Mouse (Mus musculus) liver, embryonic 12.5 days (tissue): ENCODE measurements at regions not wholly inside any gene's neighbourhood (a gene's known extent, or its start where the extent isn't known, plus 50 kb on each side); places are given as distances from the start of the nearest gene placed in this dataset.

Source experiments
- ATAC-seq: fragments of 200-750 bp; cut with Nextera tagmentation; 2 replicates; pipeline ENCODE4 v1.8.0; 2017; ENCODE audit warnings: moderate number of reproducible peaks, mild to moderate bottlenecking, moderate library complexity
- H3K27ac ChIP-seq: fragments of 300-500 bp; sonication (generic); 2 replicates; pipeline ENCODE4 v1.5.1; 2016; ENCODE audit warnings: mild to moderate bottlenecking
- H3K27me3 ChIP-seq: fragments of 300-500 bp; sonication (generic); replicated peaks from 2 replicates; pipeline ENCODE4 v1.6.1; 2016; ENCODE audit warnings: mild to moderate bottlenecking, moderate library complexity
- H3K36me3 ChIP-seq: fragments of 300-500 bp; sonication (generic); 2 replicates; pipeline ENCODE4 v1.6.1; 2016; ENCODE audit warnings: mild to moderate bottlenecking, moderate library complexity
- H3K4me1 ChIP-seq: fragments of 300-500 bp; sonication (generic); 2 replicates; pipeline ENCODE4 v1.6.1; 2016
- H3K4me2 ChIP-seq: fragments of 300-500 bp; sonication (generic); 2 replicates; pipeline ENCODE4 v1.6.1; 2016; ENCODE audit warnings: mild to moderate bottlenecking, moderate library complexity
- H3K4me3 ChIP-seq: fragments of 300-500 bp; sonication (generic); 2 replicates; pipeline ENCODE4 v1.5.1; 2016; ENCODE audit warnings: mild to moderate bottlenecking, moderate library complexity
- H3K9ac ChIP-seq: fragments of 300-500 bp; sonication (generic); 2 replicates; pipeline ENCODE4 v1.6.1; 2016; ENCODE audit warnings: mild to moderate bottlenecking, moderate library complexity
- H3K9me3 ChIP-seq: fragments of 300-500 bp; sonication (generic); replicated peaks from 2 replicates; pipeline ENCODE4 v1.6.1; 2016; ENCODE audit warnings: mild to moderate bottlenecking, moderate library complexity
- WGBS: fragments of 180-500 bp; shearing (Covaris S2); methylation state at CpG from one replicate; pipeline ENCODE4 v1.1.7; 2016; ENCODE audit not compliant: insufficient replicate concordance; 5-methylcytosine and 5-hydroxymethylcytosine counted together

DNA sequence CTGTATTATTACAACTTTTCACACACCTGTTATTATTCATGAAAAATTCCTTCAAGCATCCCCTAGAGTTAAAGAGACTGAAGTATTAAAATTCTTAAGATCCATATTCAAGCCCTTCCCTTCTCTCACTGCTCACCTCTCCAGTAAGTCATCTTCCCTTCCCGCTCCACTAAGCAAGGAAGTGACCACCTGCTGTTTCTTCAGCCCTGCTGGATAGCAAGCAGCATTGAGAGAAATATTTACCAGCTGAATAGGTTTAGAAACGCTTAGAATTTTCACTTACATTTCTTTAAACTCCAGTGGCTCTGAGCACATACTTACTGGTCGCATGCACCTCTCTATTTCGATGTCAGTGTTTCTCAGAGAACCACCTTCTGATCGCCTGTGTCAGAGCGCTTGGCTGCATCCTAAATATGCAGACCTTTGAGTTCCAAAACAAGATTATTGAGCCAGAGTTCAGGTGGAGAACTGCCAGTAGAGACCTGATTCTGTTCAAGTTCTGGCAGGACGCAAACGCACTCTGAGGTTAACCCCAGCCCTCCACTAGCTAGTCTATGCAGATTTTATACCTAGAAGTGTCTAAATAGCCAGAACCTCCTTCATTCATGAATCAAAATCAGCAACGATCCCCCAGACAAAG is 314.9 kb downstream of the Mllt3 start:
- no peak for ATAC-seq
- Histone ChIP-seq H3K9ac (no peak overlapping the region), H3K4me3 (no peak overlapping the region), H3K9me3 (no peaks in the 10 kb centered on the region), H3K27me3 (no peaks in the 10 kb centered on the region), H3K4me2 (no peak overlapping the region), H3K4me1 (no peaks in the 10 kb centered on the region), H3K27ac (no peak overlapping the region), H3K36me3 (no peaks in the 10 kb centered on the region)
- WGBS, result 60% methylated on average over 9 of the region's 9 CpGs

GRCm38 (mm10) chr4:87715212-87715933 is 317.8 kb downstream of the Mllt3 start:
- Histone ChIP-seq H3K9me3 (no peaks in the 10 kb centered on the region), H3K4me1 (no peaks in the 10 kb centered on the region), H3K27ac (no peak overlapping the region), H3K27me3 (no peaks in the 10 kb centered on the region), H3K4me2 (no peak overlapping the region), H3K9ac (no peak overlapping the region), H3K36me3 (no peaks in the 10 kb centered on the region), H3K4me3 (no peak overlapping the region)
- 63% methylated on average over 11 of the region's 11 CpGs for WGBS
- no peak for ATAC-seq

- Histone ChIP-seq H3K9ac (no peak overlapping the region), H3K27me3 (no peaks in the 10 kb centered on the region), H3K27ac (no peak overlapping the region), H3K4me1 (no peaks in the 10 kb centered on the region), H3K9me3 (no peaks in the 10 kb centered on the region), H3K36me3 (no peaks in the 10 kb centered on the region), H3K4me2 (no peak overlapping the region), H3K4me3 (no peak overlapping the region)
- WGBS, result 44% methylated on average over 2 of the region's 2 CpGs
- no peak for ATAC-seq
Measured at GRCm38 (mm10) chr4:87712691-87713090, 320.5 kb downstream of the Mllt3 start.

- Histone ChIP-seq H3K9me3 (no peaks in the 10 kb centered on the region), H3K27ac (no peak overlapping the region), H3K27me3 (no peaks in the 10 kb centered on the region), H3K9ac (no peak overlapping the region), H3K36me3 (no peaks in the 10 kb centered on the region), H3K4me3 (no peak overlapping the region), H3K4me2 (no peak overlapping the region), H3K4me1 (no peaks in the 10 kb centered on the region)
- no peak for ATAC-seq
- WGBS, result 83% methylated on average over 3 of the region's 3 CpGs
Measured at GRCm38 (mm10) chr4:87712286-87712685, 320.9 kb downstream of the Mllt3 start.

DNA sequence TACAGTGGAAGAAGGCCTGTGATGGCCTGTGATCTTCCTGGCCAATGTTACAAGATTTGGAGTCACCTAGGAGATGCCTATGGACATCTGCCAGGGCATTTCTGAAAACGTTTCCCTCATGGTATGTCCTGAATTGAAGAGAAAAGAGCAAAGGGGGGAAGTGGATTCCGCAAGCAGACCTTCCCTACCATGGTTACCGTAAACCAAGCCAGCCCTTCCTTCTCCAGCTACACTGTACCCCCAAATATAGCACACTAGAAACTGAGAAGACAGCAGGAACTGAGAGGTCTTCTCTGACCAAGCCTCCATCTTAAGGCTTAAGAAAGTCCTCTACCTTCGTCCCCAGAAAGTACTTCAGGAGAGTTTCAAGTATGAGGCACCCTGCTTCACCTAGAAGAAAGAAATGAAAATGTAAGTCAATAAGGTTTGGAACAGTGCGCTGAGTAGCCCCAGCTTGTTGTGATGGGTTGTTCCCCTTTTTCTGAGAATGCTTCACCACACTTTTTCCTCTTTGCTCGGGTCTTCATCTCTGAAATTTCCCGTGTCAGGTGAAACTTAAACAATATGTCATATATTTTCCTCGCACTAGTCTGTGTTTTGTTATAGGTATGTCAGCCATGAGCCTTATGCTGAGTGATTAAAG is 321.9 kb downstream of the Mllt3 start:
- ATAC-seq, result no peak
- Histone ChIP-seq H3K27ac (no peak overlapping the region), H3K9me3 (no peaks in the 10 kb centered on the region), H3K9ac (no peak overlapping the region), H3K4me3 (no peak overlapping the region), H3K27me3 (no peaks in the 10 kb centered on the region), H3K4me2 (no peak overlapping the region), H3K4me1 (no peaks in the 10 kb centered on the region), H3K36me3 (no peaks in the 10 kb centered on the region)
- WGBS, result 60% methylated on average over 8 of the region's 8 CpGs

GRCm38 (mm10) chr4:87708981-87709645 is 324.1 kb downstream of the Mllt3 start:
- 14% methylated on average over 5 of the region's 5 CpGs for WGBS

DNA sequence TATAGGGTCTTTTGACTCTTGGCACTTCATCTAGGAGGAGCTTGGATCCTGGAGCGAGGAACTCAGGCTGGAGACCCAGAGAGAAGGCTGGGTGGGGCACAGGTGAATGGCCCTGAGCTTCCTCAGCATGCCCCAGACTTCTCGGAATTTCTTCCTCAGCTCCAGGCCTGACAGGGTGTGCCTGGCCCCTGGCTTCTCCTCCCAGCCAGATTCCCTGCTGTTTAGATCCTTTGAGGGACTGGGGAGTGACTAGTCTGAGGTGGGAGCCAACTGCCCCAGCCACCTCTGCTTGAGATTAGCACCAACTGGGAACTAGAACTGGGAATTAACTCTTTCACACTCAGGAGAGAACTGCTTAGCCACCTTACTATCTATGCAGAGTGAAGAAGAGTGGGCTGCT is 325.8 kb downstream of the Mllt3 start:
- no peak overlapping the region for H3K4me3 ChIP-seq
- WGBS, result 18% methylated on average over 2 of the region's 2 CpGs
- no peak for ATAC-seq

More at GRCm38 (mm10) chr4:87708981-87709645, 324.1 kb downstream of the Mllt3 start:
- Histone ChIP-seq H3K36me3 (no peaks in the 10 kb centered on the region), H3K4me2 (no peak overlapping the region), H3K27me3 (no peaks in the 10 kb centered on the region), H3K27ac (no peak overlapping the region), H3K4me1 (no peaks in the 10 kb centered on the region), H3K4me3 (no peak overlapping the region), H3K9me3 (no peaks in the 10 kb centered on the region), H3K9ac (no peak overlapping the region)
- ATAC-seq, result no peak

GRCm38 (mm10) chr4:87702834-87703233 is 330.3 kb downstream of the Mllt3 start:
- ATAC-seq, result no peak
- 73% methylated on average over 4 of the region's 4 CpGs for WGBS
- H3K9ac ChIP-seq, result no peak overlapping the region

More for the DNA sequence above, 325.8 kb downstream of the Mllt3 start:
- no peaks in the 10 kb centered on the region for H3K27me3 ChIP-seq
- H3K9me3 ChIP-seq, result no peaks in the 10 kb centered on the region
- no peak overlapping the region for H3K4me2 ChIP-seq
- H3K4me1 ChIP-seq, result no peaks in the 10 kb centered on the region
- H3K27ac ChIP-seq, result no peak overlapping the region
- no peaks in the 10 kb centered on the region for H3K36me3 ChIP-seq
- H3K9ac ChIP-seq, result no peak overlapping the region

GRCm38 (mm10) chr4:87702290-87702689 is 330.9 kb downstream of the Mllt3 start:
- Histone ChIP-seq H3K4me1 (no peaks in the 10 kb centered on the region), H3K9ac (no peak overlapping the region), H3K9me3 (no peaks in the 10 kb centered on the region), H3K4me2 (no peak overlapping the region), H3K4me3 (no peak overlapping the region), H3K27ac (no peak overlapping the region), H3K27me3 (no peaks in the 10 kb centered on the region), H3K36me3 (no peaks in the 10 kb centered on the region)
- ATAC-seq, result no peak
- 55% methylated on average over 3 of the region's 3 CpGs for WGBS

More at GRCm38 (mm10) chr4:87702834-87703233, 330.3 kb downstream of the Mllt3 start:
- no peak overlapping the region for H3K4me2 ChIP-seq
- H3K4me3 ChIP-seq, result no peak overlapping the region
- H3K36me3 ChIP-seq, result no peaks in the 10 kb centered on the region
- no peaks in the 10 kb centered on the region for H3K9me3 ChIP-seq
- H3K27ac ChIP-seq, result no peak overlapping the region
- H3K4me1 ChIP-seq, result no peaks in the 10 kb centered on the region
- no peaks in the 10 kb centered on the region for H3K27me3 ChIP-seq

- no peak overlapping the region for H3K27ac ChIP-seq
- 53% methylated on average over 4 of the region's 4 CpGs for WGBS
- no peak overlapping the region for H3K9ac ChIP-seq
- no peaks in the 10 kb centered on the region for H3K27me3 ChIP-seq
- H3K9me3 ChIP-seq, result no peaks in the 10 kb centered on the region
- H3K4me3 ChIP-seq, result no peak overlapping the region
- no peak overlapping the region for H3K4me2 ChIP-seq
- ATAC-seq, result no peak
- no peaks in the 10 kb centered on the region for H3K36me3 ChIP-seq
- H3K4me1 ChIP-seq, result no peaks in the 10 kb centered on the region
Measured at GRCm38 (mm10) chr4:87701024-87701423, 332.1 kb downstream of the Mllt3 start.

DNA sequence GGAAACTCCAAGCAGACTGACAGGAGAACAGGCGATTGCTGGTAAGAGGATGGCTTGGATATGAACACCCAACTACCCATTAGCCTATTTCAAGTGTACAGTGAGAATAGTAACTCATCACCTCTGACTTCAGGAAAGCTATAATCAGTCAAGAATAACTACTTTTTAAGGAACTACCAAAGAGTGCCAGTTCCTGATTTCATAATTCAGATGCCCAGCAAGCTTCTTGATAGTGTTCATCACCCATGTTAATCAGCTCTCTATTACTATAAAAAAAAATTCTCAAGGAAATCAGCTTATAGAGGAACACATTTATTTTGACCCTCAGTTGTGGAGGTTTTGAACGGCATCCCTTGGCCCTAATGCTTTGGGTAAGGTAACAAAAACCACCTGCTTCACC is 332.7 kb downstream of the Mllt3 start:
- ATAC-seq, result no peak
- Histone ChIP-seq H3K27me3 (no peaks in the 10 kb centered on the region), H3K4me3 (no peak overlapping the region), H3K4me1 (no peaks in the 10 kb centered on the region), H3K9me3 (no peaks in the 10 kb centered on the region), H3K27ac (no peak overlapping the region), H3K9ac (no peak overlapping the region), H3K4me2 (no peak overlapping the region), H3K36me3 (no peaks in the 10 kb centered on the region)
- WGBS, result 72% methylated on average over 2 of the region's 2 CpGs

- WGBS, result 50% methylated on average over 4 of the region's 4 CpGs
- no peaks in the 10 kb centered on the region for H3K9me3 ChIP-seq
- H3K27ac ChIP-seq, result no peak overlapping the region
- ATAC-seq, result no peak
- no peaks in the 10 kb centered on the region for H3K36me3 ChIP-seq
- H3K9ac ChIP-seq, result no peak overlapping the region
- no peak overlapping the region for H3K4me2 ChIP-seq
- no peaks in the 10 kb centered on the region for H3K4me1 ChIP-seq
- H3K27me3 ChIP-seq, result no peaks in the 10 kb centered on the region
- H3K4me3 ChIP-seq, result no peak overlapping the region
Measured at GRCm38 (mm10) chr4:87699586-87699985, 333.6 kb downstream of the Mllt3 start.
